Mouse (Mus musculus): ENCODE measurements at regions not wholly inside any gene's neighbourhood (a gene's known extent, or its start where the extent isn't known, plus 50 kb on each side); places are given as distances from the start of the nearest gene placed in this dataset.

DNA sequence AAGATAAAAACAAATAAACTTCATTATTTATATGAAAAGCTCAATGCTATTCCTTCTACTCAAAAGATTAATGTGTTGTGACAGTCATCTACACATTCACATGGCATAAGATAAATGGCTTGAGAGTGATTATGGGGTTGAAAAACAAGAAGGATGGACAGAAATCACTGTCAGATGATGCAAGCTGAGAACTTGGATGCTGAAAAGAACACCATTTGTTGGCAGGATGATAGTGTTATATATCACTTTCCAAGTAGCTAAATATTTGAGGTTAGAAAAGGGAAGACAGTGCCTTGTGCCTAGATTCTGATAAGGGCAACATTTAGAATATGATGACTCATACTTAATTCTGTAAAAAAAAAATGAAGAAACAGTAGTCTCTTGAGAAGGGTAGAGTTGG lies 817.0 kb downstream of the Phex start:
- no peak for DNase-seq (ENCODE audit: low spot score in 2 of 2)

DNA sequence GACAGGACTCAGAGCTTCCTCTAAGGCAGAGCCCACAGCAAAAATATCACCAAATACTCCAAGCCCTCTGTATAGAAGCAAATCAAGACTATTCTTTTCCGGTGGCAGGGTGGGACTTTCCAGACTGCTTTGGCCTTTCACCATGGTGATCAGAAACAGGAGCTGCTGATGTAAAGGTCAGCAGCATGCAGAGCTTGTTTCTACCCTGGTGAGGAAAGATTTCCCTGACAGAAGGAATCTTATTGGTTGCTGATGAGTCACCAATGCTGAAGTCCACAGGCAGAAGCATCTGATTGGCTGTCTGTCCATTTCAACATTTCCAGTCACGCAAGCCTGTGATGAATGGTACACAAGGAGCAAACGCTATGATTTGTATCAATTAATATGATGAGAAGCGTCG lies 820.4 kb downstream of the Phex start:
- DNase-seq (ENCODE audit: low spot score in 2 of 2), result peak in 1 of 2 experiments; percentile 0
